Mouse (Mus musculus) heart, postnatal 10 days (tissue): ENCODE data around the gene Ybey. TPM values are rescaled to one million over a fixed set of nuclear protein-coding genes. Genes with fewer than 3 reads are reported as not detected.

Experiments
- DNase-seq, 2 experiments: peaks; one replicate each; pipeline ENCODE4 v3.0.0; 2021
- intact Hi-C: fragments of 180-260 bp; cut with DNase I; formaldehyde crosslinking; loops from one replicate; pipeline ENCODE4 v1.15.1; 2025
- total RNA-seq, 2 experiments: library from RNA; stranded (reverse); gene quantifications; 2 replicates each; pipeline ENCODE4 v1.2.3; 2021

Ybey gene
- total RNA-seq, 2 experiments from 2014 or later: 3.5 to 3.6 TPM

- peak; percentile 51 to 56 for DNase-seq
- intact Hi-C loops: no loop called here
Measured at GRCm38 (mm10) chr10:76445996-76446681, 22.8 kb downstream of the Ybey start.

DNA sequence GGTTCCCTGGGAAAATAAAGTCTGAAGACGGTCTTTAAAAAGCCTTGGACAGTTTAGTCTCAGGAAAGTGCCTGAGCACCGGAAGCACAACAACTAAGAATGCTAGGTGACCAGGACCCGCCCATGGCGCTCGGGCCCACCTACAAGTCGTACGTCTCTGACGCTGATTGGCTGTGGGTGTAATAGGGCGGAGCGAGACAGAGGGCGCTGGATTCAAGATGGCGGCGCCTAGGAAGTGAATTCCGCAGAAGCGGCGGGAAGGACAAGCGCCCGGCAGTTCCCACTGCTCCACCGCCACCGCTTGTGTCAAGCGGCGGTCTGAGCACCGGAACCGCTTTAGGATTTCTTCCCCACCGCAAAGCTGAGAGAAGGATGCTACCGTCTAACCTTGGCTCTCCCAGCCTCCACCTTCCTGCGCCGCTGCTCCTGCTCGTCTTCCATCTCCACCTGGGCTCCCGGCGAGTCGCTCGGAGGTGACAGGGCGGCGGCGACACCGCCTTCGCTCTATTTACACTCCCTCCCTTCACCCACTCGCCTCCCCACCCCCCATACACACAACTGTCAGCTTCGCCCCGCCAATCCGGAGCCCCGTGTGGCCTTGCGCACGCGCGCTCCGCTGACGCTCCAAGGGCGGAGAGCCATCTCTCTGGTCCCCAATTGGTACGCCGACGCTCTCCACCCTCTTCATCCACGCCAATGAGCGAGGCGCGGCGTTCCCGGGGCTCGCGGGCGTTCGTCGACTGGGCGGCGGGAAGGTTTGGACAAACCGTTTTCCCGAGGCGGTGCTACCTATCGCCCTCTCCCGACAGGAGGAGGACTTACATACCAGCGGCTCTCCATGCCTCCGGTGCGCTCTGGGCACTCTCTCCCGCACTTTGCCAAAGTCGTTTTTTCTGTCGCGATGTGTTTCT lies 26.5 kb downstream of the Ybey start, which contains the start of gene Pcnt:
Pcnt (minus strand) TSS at position 609 of the 911 bp plus-strand sequence.
- intact Hi-C loops: loop anchor here (1.0 kb wide), 1 partner anchor 26 kb away; the partner anchor contains the start of gene Mcm3ap
- DNase-seq: peak; percentile 98

- intact Hi-C loops: no loop called here
- DNase-seq: no peak
Measured at GRCm38 (mm10) chr10:76440281-76440680, 28.6 kb downstream of the Ybey start, which contains the start of gene AC141477.1. Gene AC141477.1, minus strand, starts transcription at chr10:76440444.

DNA sequence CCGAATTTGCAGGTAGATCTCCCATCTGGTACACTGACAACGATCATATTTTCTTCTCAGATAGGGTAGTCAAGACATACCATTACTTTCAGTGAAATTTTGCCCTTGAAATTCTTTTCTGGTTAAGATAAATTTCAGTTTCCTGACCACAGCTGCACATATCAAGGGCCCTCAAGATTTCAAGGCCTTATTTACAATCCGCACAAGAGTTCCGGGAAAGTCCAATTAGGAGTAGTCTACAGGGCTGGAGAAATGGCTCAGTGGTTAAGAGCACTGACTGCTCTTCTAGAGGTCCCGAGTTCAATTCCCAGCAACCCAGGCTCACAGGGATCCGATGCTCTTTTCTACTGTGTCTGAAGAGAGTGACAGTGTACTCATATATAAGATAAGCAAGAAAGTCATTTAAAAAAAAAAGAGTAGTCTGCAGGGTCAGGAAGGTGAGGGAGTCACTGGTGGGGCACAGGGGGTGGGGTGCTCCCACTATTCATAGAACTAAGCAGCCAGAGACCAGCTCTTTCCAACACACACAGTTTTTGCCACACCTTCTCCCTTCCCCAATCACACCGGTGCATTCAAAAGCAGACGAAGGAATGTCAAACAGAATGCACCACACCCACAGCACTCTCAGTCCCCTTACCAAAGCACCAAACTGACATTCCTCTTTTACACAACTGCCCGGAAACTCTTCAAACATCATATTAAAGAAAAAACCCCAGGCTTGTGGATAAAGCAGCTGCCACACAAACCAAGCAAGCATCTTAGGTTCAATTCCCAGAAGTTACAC lies 29.6 kb downstream of the Ybey start:
- DNase-seq: no peak
- intact Hi-C loops: no loop called here

- no peak for DNase-seq
- intact Hi-C loops: no loop called here
Measured at GRCm38 (mm10) chr10:76433925-76434324, 35.0 kb downstream of the Ybey start.

- intact Hi-C loops: no loop called here
Measured at GRCm38 (mm10) chr10:76425674-76426073, 43.2 kb downstream of the Ybey start.

GRCm38 (mm10) chr10:76416811-76417210 lies 52.1 kb downstream of the Ybey start:
- intact Hi-C loops: no loop called here
- DNase-seq: peak; percentile 67 to 83

More at GRCm38 (mm10) chr10:76425674-76426073, 43.2 kb downstream of the Ybey start:
- no peak for DNase-seq

Other genes starting within 250 kb of the Ybey start
- 10 to 100 TPM; 16.5 to 21.9 TPM for gene Prmt2, start 231.2 kb downstream of the Ybey start, total RNA-seq
- gene S100b, start 215.3 kb downstream of the Ybey start, total RNA-seq: 1 to 10 TPM; 3.2 to 7.7 TPM
- gene Dip2a, start 123.8 kb downstream of the Ybey start, total RNA-seq: 10 to 100 TPM; 24.0 to 24.4 TPM
- gene AC141477.1, start 28.7 kb downstream of the Ybey start, total RNA-seq: not detected
- gene Pcnt, start 26.3 kb downstream of the Ybey start, total RNA-seq: 10 to 100 TPM; 30.0 to 36.4 TPM
- gene 2610028H24Rik, start 20.0 kb downstream of the Ybey start, total RNA-seq: under 1 TPM; 0.22 to 0.50 TPM
- gene Mcm3ap, start 187 bp downstream of the Ybey start, total RNA-seq: 10 to 100 TPM; 34.4 to 36.0 TPM
- gene Lss, start 62.5 kb upstream of the Ybey start, total RNA-seq: 1 to 10 TPM; 6.7 to 8.0 TPM
- not detected for gene Spatc1l, start 93.2 kb upstream of the Ybey start, total RNA-seq
- under 1 TPM in 1 of 2 experiments, not detected in 1; 0.45 TPM for gene Ftcd, start 106.5 kb upstream of the Ybey start, total RNA-seq
- 100 to 1,000 TPM; 224 to 241 TPM for gene Col6a2, start 154.5 kb upstream of the Ybey start, total RNA-seq